Mouse (Mus musculus): ENCODE results near the gene Cym.

Cym gene

GRCm38 (mm10) chr3:107221608-107222007 is at the start of gene Cym:
Cym (minus strand) TSS chr3:107221732.
- no peak for DNase-seq (ENCODE audit: low spot score)

GRCm38 (mm10) chr3:107266814-107267345 is 45.3 kb upstream of the Cym start:
- no peak for DNase-seq (ENCODE audit: low spot score)

DNA sequence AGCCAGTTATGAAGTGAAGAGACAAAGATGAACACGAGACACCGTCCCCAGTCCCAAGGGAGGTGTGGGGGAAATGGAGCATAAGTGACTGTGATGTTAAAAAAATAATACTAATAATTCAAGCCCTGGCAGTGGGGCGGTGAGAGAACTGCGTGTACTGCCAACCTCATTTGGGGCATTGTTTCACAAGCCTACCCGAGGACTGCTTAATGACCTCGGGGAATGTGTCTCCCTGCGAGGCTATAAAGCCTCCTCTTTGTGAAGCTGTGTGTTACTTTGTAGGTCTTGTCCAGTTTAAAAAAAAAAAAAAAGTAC is 40.3 kb upstream of the Cym start:
- DNase-seq (ENCODE audit: low spot score) = no peak

- no peak for DNase-seq (ENCODE audit: low spot score)
These were observed 39.7 kb upstream of the Cym start for GRCm38 (mm10) chr3:107260956-107261850.

- DNase-seq (ENCODE audit: low spot score) = no peak
These were observed 36.4 kb upstream of the Cym start for GRCm38 (mm10) chr3:107257924-107258323.

- no peak for DNase-seq (ENCODE audit: low spot score)
These were observed 35.2 kb upstream of the Cym start for GRCm38 (mm10) chr3:107256724-107257123.

GRCm38 (mm10) chr3:107255992-107256391 is 34.5 kb upstream of the Cym start:
- DNase-seq (ENCODE audit: low spot score) = no peak

DNA sequence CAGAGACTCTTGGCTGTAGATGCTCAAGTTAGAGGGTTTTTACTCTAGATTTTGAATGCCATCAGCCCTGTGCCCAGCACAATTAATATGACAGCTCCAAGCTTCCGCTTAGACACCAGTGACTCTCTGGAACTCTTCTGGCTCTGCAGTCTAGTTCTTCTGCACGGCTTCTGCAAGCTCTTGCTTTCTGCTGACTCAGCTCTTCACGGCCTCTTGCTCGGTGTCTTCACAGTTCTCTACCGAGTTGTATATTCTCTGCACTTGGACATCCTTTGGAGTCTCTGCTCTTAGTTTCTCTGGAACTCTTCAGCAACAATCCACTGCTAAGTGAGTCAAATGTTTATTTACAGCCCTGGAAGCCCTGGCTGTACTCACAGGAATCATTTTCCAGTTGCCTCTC is 32.4 kb upstream of the Cym start:
- no peak for DNase-seq (ENCODE audit: low spot score)

DNA sequence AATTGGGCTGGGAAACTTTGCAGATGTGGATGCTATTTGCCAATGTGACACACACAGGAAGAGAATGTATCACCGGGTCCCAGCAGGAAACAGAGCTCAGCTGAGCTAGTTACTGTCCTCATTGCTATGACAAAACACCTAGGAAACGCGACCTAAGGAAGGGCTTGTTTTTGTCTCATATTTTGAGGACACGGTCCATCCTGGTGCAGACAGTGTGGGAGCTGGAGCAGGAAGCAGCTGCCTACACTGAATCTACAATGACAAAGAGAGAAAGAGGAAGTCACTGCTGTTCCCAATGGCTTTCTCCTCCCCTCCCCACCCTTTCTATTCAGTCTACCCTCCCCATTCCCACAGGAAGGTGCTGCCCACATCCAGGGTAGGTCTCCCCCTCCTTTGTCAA is 30.5 kb upstream of the Cym start:
- no peak for DNase-seq (ENCODE audit: low spot score)

GRCm38 (mm10) chr3:107250320-107250719 is 28.8 kb upstream of the Cym start:
- DNase-seq (ENCODE audit: low spot score) = no peak

- no peak for DNase-seq (ENCODE audit: low spot score)
These were observed 27.5 kb upstream of the Cym start for GRCm38 (mm10) chr3:107249042-107249441.

DNA sequence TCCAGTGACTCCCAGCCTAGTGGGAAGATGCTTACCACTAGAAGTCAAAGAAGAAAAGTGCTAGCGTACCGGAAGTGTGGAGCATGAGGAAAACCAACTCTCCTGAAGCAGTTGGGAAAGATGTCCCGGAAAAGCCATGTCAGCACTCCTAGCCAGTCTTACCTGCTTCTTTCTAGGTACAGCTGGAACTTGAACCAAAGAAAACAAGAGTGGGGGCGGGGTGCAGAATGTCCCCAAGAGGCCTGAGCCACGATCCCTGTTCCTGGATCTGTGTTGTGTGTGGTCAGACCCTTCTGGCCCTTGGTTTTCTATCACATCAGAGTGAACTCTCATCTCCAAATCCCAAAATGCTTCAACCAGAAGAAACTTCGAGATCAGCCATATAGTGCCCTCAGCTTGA is 25.3 kb upstream of the Cym start:
- no peak for DNase-seq (ENCODE audit: low spot score)

DNA sequence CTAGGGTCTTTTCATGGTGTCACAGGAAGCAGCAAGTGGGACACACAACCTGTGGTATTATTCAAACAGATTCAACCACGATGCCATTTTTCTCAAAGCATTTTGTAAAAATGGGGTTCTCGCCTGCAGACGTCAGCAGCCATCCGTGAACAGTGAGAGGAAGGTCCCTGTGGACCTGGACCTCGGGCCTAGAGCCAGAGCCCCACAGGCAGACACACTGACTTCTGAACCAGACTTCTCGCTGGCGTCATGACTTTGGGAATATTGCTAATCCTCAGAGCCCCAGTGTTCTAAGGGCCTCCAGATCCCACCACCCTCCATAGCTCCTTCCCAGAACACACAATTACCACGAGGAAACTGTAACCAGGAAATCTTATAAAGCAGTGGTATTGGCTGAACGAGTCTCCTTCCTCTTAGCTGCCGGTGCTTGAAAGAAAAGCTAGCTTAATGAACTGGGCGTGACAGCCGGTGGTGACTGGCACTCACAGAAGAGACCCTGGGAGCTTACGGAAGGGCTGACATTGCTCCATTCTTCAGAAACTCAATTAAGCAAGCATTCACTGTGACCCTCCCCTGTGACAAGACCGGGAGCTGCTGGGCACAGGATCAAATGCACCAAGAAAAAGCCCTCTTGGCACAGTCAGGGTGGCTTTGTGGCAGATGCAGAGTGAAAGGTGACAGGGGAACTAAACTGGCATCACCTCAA is 20.0 kb upstream of the Cym start:
- DNase-seq (ENCODE audit: low spot score) = no peak

DNA sequence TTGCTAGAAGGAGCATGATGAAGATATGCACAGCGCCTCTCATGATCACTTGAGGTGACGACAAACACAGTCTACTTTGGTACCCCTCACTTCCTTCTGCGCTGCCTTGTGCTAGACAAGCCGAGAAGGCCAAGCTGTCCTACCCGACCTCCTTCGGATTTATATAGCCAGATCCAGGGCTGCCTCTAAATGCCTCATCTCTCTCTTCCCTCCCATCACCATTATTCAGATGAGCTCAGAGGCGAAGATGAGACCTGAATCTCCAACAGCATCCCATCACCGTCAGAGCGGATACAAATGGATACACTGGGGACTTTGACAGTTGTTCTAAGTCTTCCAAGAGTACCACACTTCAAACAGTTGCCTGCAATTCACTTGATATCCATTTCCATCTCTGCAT is 18.1 kb upstream of the Cym start, which contains the start of gene Prok1:
Prok1 (minus strand) TSS at position 101 of the 400 bp plus-strand sequence.
- no peak for DNase-seq (ENCODE audit: low spot score)

DNA sequence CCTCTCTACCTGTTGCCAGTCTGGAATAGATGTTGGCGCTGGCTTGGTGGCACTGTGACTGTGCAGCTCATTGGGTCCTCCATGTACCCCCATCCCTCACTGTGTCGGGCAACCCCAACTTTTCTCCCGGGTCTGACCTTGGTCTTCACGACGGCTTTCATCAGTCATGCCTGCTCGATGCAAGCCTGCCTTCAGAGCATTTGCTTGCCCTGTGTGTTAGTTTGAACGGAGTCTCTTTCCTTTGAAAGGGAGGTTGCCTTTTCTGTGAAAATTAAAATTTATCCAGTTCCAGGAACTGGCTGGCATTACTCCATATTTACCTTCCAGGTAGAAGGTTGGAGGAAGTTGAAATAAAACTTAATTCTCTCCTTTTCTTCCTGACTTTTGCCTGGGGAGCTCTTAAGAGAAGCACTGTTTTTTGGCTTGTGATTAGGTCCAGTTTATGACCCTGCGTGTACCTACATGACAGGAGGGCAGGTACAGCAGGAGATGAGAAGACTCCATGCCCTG is 17.0 kb upstream of the Cym start:
- no peak for DNase-seq (ENCODE audit: low spot score)

DNA sequence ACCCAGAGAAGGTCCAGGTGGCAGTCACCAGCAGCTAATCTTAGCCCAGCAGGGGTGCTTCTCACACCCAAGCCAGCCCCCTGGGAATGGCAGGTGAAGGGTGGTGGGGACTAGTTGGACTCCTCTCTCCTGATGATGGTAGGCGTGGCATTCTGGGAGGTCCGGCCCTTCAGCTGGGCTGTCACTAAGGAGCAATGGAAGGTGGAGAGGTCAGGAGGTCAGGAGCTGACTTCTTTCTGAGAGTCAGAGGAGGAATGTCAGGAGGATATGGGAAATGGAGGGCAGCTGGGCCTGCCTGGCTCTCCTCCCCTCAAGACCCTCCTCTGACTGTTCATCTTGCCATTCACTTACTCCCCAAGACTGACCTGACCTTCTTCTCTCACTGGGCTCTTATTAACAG is 16.5 kb upstream of the Cym start:
- no peak for DNase-seq (ENCODE audit: low spot score)

DNA sequence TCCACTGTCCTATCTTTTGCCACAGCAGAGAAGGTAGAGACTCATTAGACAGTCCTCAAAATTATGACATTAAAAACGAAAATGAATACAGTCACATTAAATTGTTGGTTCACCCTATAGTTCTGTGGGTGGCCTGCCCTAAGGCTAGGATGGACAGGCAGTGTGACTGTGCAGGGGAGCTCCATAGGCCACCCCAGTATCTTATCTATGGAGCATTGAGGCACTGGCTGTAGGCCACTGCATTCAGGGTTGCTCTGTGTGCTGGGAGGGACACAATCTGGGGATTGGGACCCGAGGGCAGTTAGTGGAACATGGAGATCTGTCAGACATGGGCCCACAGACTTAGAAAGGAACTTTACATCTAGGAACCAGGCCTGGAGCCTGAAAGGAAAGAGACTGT is 12.4 kb upstream of the Cym start:
- no peak for DNase-seq (ENCODE audit: low spot score)

DNA sequence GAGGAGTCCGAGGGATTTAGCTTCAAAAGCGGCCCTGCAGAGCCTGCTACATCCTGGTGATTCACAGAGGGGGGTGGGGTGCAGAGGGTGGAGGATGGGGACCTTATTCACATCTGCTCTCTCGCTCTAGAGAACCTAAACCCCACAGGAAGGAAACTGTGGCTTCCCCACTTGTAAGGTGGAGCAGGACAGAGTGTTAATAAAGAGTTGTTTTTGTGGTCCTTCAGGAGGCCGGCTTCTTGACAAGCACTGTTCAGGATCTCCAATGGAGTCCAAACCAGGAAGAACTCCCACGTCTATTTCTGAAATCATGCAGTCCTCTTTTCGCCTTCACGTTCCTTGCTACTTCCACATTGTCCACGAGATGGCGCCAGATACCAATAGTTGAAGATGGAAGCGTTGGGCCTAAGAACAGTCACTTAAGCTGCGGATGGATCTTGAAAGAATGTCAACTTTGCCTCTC is 11.8 kb upstream of the Cym start:
- DNase-seq (ENCODE audit: low spot score) = peak; percentile 84

DNA sequence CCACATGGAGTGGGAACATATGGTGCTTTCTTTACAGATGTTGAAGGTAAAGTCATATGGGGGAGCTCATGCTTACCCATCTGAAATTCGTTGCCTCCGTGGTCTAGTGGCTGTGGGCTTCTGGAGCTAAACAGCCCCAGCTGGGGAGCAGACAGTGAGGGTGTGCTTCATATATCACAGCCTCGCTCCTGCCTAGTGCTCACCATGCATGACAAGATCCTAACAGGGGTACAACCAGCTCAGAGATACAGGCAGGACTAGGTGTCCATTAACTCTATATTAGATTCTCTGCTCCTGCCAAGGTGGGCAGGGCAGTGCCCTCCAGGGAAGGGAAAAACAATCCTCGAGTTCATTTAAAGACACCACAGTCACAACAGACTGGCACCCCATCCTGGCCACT is 9.7 kb upstream of the Cym start:
- DNase-seq (ENCODE audit: low spot score) = no peak

DNA sequence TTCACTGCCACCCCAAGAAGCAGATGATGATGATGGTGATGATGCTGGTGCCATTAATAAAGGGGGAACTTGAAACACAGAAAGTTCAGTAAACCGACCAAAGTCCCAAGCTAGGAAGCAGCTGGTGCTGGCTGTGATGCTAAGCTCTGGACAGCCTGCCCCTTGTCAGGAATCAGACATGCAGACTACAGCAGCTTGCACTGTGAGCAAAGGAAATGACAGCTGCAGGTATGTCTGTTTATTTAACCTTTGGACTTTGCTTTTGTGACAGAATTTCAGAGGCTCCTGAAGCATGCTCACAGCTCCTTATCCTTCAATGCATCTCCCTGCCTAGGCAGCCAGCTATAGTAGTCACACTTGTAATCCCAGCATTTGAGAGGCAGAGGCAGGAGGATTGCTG is 9.0 kb upstream of the Cym start, which contains the start of gene A630076J17Rik:
A630076J17Rik (plus strand) TSS at position 88 of the 400 bp plus-strand sequence.
- DNase-seq (ENCODE audit: low spot score) = no peak

DNA sequence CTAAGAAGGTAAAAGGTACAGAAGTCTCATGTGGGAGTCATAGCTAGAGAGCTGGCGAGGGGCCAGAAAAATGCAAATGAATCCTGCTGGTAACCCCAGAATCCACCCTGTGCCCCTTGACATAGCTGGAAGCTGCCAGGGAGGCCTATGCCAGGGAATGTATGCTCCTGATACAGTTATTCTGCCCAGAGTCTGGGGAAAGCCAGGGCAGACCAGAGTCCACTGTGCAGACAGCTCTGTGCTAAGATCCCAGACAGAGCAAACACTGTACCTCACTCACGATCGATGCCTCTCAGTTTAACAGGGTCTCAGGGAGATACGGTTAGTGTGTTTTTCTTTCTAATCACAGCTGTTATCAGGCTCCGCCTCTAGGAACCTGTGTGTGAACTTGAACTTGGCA is 8.3 kb upstream of the Cym start:
- no peak for DNase-seq (ENCODE audit: low spot score)

DNA sequence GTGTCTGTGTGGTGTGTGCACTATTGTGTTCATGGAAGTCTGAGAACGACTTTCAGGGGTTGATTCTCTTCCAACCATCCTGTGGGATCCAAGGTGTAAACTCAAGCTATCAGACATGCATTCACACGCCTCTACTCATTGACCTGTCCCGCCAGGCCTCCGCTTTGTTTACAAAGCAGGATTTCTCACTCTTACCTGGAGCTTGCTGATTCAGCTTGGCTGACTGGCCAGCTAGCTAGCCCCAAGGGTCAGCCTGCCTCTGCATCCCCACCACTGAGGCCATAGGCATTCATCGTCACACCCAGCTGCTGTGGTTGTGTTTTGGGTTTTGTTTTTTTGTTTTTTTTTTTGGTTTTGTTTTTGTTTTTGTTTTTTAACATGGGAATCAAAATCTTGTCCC is 7.7 kb upstream of the Cym start:
- DNase-seq (ENCODE audit: low spot score) = no peak

DNA sequence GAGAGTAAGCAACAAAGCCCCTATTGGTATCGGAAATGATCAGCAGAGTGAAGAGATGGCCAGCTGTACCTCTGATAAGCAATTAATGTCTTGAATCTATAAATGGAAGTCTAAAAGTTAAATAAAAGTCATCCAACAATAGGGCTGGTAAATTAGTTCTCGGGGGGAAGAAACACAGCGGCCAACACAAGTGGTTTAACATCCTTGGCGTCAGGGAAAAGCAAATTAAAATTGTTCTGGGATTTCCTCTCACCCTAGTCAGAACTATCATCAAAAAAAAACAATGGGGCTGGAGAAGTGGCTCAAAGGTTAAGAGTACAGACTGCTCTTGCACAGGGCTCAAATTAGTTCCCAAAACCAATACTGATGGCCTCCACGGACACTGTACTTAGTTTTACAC is 4.3 kb upstream of the Cym start:
- DNase-seq (ENCODE audit: low spot score) = no peak
